Mouse (Mus musculus) small intestine, adult 10 weeks (tissue): ENCODE measurements around the gene D7Ertd443e. TPM values are rescaled to one million over a fixed set of nuclear protein-coding genes. Genes with fewer than 3 reads are reported as not detected.

Experiments
- polyA plus RNA-seq: library from polyadenylated mRNA; stranded (reverse); fragments of 350-450 nt; fragmentation: Illumina TruSeq; extraction: RNeasy Lipid Tissue Mini Kit (QIAGEN cat#74804); gene quantifications from one replicate; pipeline ENCODE4 v1.2.3, GENCODE M21; 2014; ENCODE audit warnings: low replicate concordance

D7Ertd443e gene
- not detected for polyA plus RNA-seq

DNA sequence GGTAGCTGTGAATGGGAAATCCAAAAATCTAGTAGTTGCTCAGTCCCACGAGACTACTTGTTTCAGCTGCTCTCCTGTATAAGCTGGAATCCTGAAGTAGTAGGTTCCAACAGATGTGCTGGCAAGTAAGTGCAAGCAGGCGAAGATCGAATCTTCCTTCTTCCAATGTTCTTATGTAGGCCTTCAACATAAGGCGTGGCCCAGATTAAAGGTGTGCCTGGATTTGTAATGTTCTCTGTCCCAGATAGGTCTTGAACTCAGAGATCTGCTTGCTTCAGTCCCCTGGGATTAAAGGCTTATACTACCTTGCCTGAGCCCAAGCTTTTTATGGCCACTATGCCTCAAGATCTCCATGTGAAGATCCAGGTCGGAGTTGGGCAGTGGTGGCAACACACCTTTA, at the start of gene D7Ertd443e:
TSS of gene D7Ertd443e (minus strand) at position 101 of the 400 bp plus-strand sequence.

DNA sequence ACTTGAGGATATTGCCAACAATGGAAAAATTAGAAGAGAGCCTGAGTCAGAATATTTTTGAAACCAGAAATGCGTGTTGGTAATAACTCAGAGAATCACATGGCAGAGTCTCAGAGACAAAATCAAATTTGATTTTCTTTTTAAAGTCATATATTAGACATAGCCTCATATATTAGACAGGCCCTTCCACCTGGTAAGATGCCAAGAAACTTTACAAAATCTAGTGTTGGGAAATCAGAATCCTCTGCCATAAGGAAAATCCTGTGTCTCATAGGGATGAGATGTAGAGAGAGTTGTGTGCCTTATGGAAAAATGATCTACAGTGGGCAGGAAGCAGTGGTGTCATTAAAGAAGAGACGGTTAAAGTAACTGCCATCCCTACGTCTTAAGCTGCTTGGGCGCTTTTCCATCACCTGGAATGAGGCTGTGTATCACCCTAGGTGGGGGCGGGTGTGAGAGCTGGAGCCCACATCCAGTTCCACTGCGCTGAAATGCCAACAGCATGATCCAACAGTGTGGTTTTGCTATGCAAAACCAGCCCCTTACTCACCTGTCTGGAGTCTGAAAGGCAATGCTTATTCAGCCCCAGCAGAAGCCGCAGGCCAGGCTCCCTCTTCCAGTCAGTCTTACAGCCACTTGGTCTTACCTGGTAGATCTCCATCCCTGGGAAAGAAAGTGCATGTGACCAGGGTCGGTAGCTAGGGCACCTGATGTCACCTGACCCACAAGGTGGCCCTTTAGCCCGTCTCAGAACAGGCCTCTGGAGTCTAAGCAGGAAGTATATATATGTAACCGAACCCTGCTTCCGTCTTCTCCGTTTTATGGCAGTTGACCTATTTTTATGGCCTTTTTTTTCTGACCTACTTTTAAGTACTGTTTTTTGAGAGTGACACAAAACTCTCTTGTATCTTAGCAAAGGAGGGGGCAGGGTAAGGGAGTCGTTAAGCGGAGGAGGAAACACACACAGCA, 153.8 kb downstream of the D7Ertd443e start, which contains the start of gene Adam12:
TSS of gene Adam12 (minus strand) at position 769 of the 969 bp plus-strand sequence.

Other genes with a start within 250 kb of the D7Ertd443e start
- gene Adam12, start 153.5 kb downstream of the D7Ertd443e start, polyA plus RNA-seq: 0.52 TPM